Mouse (Mus musculus) liver, postnatal 0 days (tissue): ENCODE results near the gene Pcnx2.

Experiments
- CTCF ChIP-seq: sonication (generic); IDR thresholded peaks from 2 replicates; pipeline ENCODE4 v1.5.1; 2016; ENCODE audit warnings: antibody characterized with exemption, low read depth
- EP300 ChIP-seq: IDR thresholded peaks from 2 replicates; pipeline ENCODE4 v1.6.1; 2016; ENCODE audit warnings: antibody characterized with exemption, low read depth, mild to moderate bottlenecking

GRCm38 (mm10) chr8:125902521-125902920, 4.4 kb upstream of the Pcnx2 start:
- TF ChIP-seq CTCF (no peak), EP300 (no peak)
